Mouse (Mus musculus) heart, postnatal 0 days (tissue): Measurements from ENCODE around the gene Fam117a.

Experiments used
- CTCF ChIP-seq: IDR thresholded peaks from 2 replicates; pipeline ENCODE4 v1.5.1; 2016; ENCODE audit warnings: antibody characterized with exemption, control low read depth, low read depth
- EP300 ChIP-seq: IDR thresholded peaks from 2 replicates; pipeline ENCODE4 v1.6.1; 2016; ENCODE audit warnings: antibody characterized with exemption, low read depth

GRCm38 (mm10) chr11:95310648-95311424 is 26.0 kb upstream of the Fam117a start:
- TF ChIP-seq CTCF (no peak), EP300 (no peak)
